Mouse (Mus musculus): ENCODE data around the gene Slc22a8. TPM values are rescaled to one million over a fixed set of nuclear protein-coding genes. Genes with fewer than 3 reads are reported as not detected.

The Slc22a8 gene
- polyA plus RNA-seq, 1 experiment from 2014 or later = 0.13 TPM

GRCm38 (mm10) chr19:8602914-8603313 lies 11.9 kb downstream of the Slc22a8 start:
- no peak for TF ChIP-seq CTCF (IDR thresholded peaks at IDR 0.05; ENCODE audit: low read depth)
- no peak overlapping the region for H3K4me3 ChIP-seq (ENCODE audit: low read depth, low read length)
- 45% methylated on average over 3 of the region's 3 CpGs for WGBS
- H3K27ac ChIP-seq (ENCODE audit: low read depth, low read length) = no peak overlapping the region
- no peak overlapping the region for H3K9ac ChIP-seq (ENCODE audit: low read depth, low read length)
- H3K36me3 ChIP-seq (ENCODE audit: control insufficient read depth, insufficient read depth) = no peaks in the 10 kb centered on the region
- H3K9me3 ChIP-seq (ENCODE audit: control insufficient read depth) = no peaks in the 10 kb centered on the region
- no peak overlapping the region for H3K4me2 ChIP-seq (replicated peaks; ENCODE audit: low read depth)
- no peak for ATAC-seq
- no peaks in the 10 kb centered on the region for H3K27me3 ChIP-seq (replicated peaks; ENCODE audit: control insufficient read depth, insufficient read depth, low read length)
- H3K4me1 ChIP-seq (replicated peaks; ENCODE audit: control insufficient read depth, insufficient read depth, low read length) = 0 out of 2 replicates have a peak, but pooled peaks cover 4% of the 10 kb centered on the region

- Histone ChIP-seq H3K9me3 (ENCODE audit: control insufficient read depth) (no peaks in the 10 kb centered on the region), H3K27ac (ENCODE audit: low read depth, low read length) (no peak overlapping the region), H3K36me3 (ENCODE audit: control insufficient read depth, insufficient read depth) (no peaks in the 10 kb centered on the region), H3K4me3 (ENCODE audit: low read depth, low read length) (no peak overlapping the region), H3K27me3 (replicated peaks; ENCODE audit: control insufficient read depth, insufficient read depth, low read length) (no peaks in the 10 kb centered on the region), H3K9ac (ENCODE audit: low read depth, low read length) (no peak overlapping the region), H3K4me2 (replicated peaks; ENCODE audit: low read depth) (no peak overlapping the region), H3K4me1 (replicated peaks; ENCODE audit: control insufficient read depth, insufficient read depth, low read length) (no peaks in the 10 kb centered on the region)
- 85% methylated on average over 8 of the region's 8 CpGs for WGBS
- no peak for TF ChIP-seq CTCF (IDR thresholded peaks at IDR 0.05; ENCODE audit: low read depth)
- no peak for ATAC-seq
Measured at GRCm38 (mm10) chr19:8604536-8605240, 13.6 kb downstream of the Slc22a8 start.

GRCm38 (mm10) chr19:8605241-8605558 lies 14.1 kb downstream of the Slc22a8 start:
- 74% methylated on average over 3 of the region's 3 CpGs for WGBS
- Histone ChIP-seq H3K9ac (ENCODE audit: low read depth, low read length) (no peak overlapping the region), H3K27ac (ENCODE audit: low read depth, low read length) (no peak overlapping the region), H3K4me1 (replicated peaks; ENCODE audit: control insufficient read depth, insufficient read depth, low read length) (no peaks in the 10 kb centered on the region), H3K9me3 (ENCODE audit: control insufficient read depth) (no peaks in the 10 kb centered on the region), H3K4me2 (replicated peaks; ENCODE audit: low read depth) (no peak overlapping the region), H3K36me3 (ENCODE audit: control insufficient read depth, insufficient read depth) (no peaks in the 10 kb centered on the region), H3K4me3 (ENCODE audit: low read depth, low read length) (no peak overlapping the region), H3K27me3 (replicated peaks; ENCODE audit: control insufficient read depth, insufficient read depth, low read length) (no peaks in the 10 kb centered on the region)
- TF ChIP-seq CTCF (IDR thresholded peaks at IDR 0.05; ENCODE audit: low read depth) = no peak
- no peak for ATAC-seq

GRCm38 (mm10) chr19:8611358-8612123 lies 20.5 kb downstream of the Slc22a8 start:
- no peak for ATAC-seq
- no peak for TF ChIP-seq CTCF (IDR thresholded peaks at IDR 0.05; ENCODE audit: low read depth)
- H3K4me2 ChIP-seq (replicated peaks; ENCODE audit: low read depth) = no peak overlapping the region
- no peak overlapping the region for H3K27ac ChIP-seq (ENCODE audit: low read depth, low read length)
- H3K4me1 ChIP-seq (replicated peaks; ENCODE audit: control insufficient read depth, insufficient read depth, low read length) = no peaks in the 10 kb centered on the region
- no peaks in the 10 kb centered on the region for H3K9me3 ChIP-seq (ENCODE audit: control insufficient read depth)
- no peak overlapping the region for H3K9ac ChIP-seq (ENCODE audit: low read depth, low read length)
- no peaks in the 10 kb centered on the region for H3K36me3 ChIP-seq (ENCODE audit: control insufficient read depth, insufficient read depth)
- no peak overlapping the region for H3K4me3 ChIP-seq (ENCODE audit: low read depth, low read length)
- WGBS = 84% methylated on average over 8 of the region's 8 CpGs
- no peaks in the 10 kb centered on the region for H3K27me3 ChIP-seq (replicated peaks; ENCODE audit: control insufficient read depth, insufficient read depth, low read length)

GRCm38 (mm10) chr19:8613111-8613510 lies 22.1 kb downstream of the Slc22a8 start:
- Histone ChIP-seq H3K4me3 (ENCODE audit: low read depth, low read length) (no peak overlapping the region), H3K4me2 (replicated peaks; ENCODE audit: low read depth) (no peak overlapping the region), H3K27ac (ENCODE audit: low read depth, low read length) (no peak overlapping the region), H3K9ac (ENCODE audit: low read depth, low read length) (no peak overlapping the region), H3K9me3 (ENCODE audit: control insufficient read depth) (no peaks in the 10 kb centered on the region), H3K4me1 (replicated peaks; ENCODE audit: control insufficient read depth, insufficient read depth, low read length) (no peaks in the 10 kb centered on the region), H3K36me3 (ENCODE audit: control insufficient read depth, insufficient read depth) (no peaks in the 10 kb centered on the region), H3K27me3 (replicated peaks; ENCODE audit: control insufficient read depth, insufficient read depth, low read length) (no peaks in the 10 kb centered on the region)
- ATAC-seq = no peak
- TF ChIP-seq CTCF (IDR thresholded peaks at IDR 0.05; ENCODE audit: low read depth) = no peak
- 42% methylated on average over 2 of the region's 2 CpGs for WGBS

GRCm38 (mm10) chr19:8614343-8614742 lies 23.3 kb downstream of the Slc22a8 start:
- Histone ChIP-seq H3K4me1 (replicated peaks; ENCODE audit: control insufficient read depth, insufficient read depth, low read length) (no peaks in the 10 kb centered on the region), H3K9me3 (ENCODE audit: control insufficient read depth) (no peaks in the 10 kb centered on the region), H3K9ac (ENCODE audit: low read depth, low read length) (no peak overlapping the region), H3K27ac (ENCODE audit: low read depth, low read length) (no peak overlapping the region), H3K27me3 (replicated peaks; ENCODE audit: control insufficient read depth, insufficient read depth, low read length) (no peaks in the 10 kb centered on the region), H3K4me2 (replicated peaks; ENCODE audit: low read depth) (no peak overlapping the region), H3K4me3 (ENCODE audit: low read depth, low read length) (no peak overlapping the region), H3K36me3 (ENCODE audit: control insufficient read depth, insufficient read depth) (no peaks in the 10 kb centered on the region)
- ATAC-seq = no peak
- no peak for TF ChIP-seq CTCF (IDR thresholded peaks at IDR 0.05; ENCODE audit: low read depth)
- 37% methylated on average over 2 of the region's 2 CpGs for whole genome bisulfite sequencing

Measured in intestine, postnatal 0 days (tissue).